Mouse (Mus musculus): Measurements from ENCODE around the gene Tbl3. TPM values are rescaled to one million over a fixed set of nuclear protein-coding genes. Genes with fewer than 3 reads are reported as not detected.

The Tbl3 gene
- polyA plus RNA-seq, 1 experiment from 2014 or later, result 25.2 TPM

DNA sequence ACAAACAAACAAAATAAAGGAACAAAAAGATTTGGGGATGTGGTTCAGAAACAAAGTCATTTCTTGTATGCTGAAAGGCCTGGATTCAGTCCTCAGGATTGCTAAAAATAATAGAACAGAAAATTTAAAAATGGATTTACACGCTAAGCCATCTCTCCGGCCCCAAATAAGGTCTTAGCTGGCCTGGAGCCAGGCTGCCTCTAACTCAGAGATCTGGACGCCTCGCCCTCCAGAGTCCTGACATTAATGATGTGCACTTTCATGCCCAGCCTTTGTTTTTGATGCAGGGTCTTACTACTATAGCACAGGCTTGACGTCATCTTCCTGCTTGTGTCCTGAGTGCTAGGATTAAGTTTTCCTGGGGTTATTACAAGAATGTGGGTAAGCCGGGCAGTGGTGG lies 21.6 kb upstream of the Tbl3 start:
- Histone ChIP-seq H3K9me3 (ENCODE audit: control insufficient read depth) (no peaks in the 10 kb centered on the region), H3K4me3 (ENCODE audit: low read depth, low read length) (no peak overlapping the region), H3K27ac (ENCODE audit: low read depth, low read length) (no peak overlapping the region), H3K27me3 (replicated peaks; ENCODE audit: control insufficient read depth, insufficient read depth, low read length) (peaks cover 3% of the 10 kb centered on the region; the same call in 1 of the 2 replicates), H3K4me2 (replicated peaks; ENCODE audit: low read depth) (no peak overlapping the region), H3K9ac (ENCODE audit: low read depth, low read length) (no peak overlapping the region), H3K36me3 (ENCODE audit: control insufficient read depth, insufficient read depth) (no peaks in the 10 kb centered on the region), H3K4me1 (replicated peaks; ENCODE audit: control insufficient read depth, insufficient read depth, low read length) (no peaks in the 10 kb centered on the region)
- 69% methylated on average over 6 of the region's 6 CpGs for WGBS
- ATAC-seq, result no peak
- no peak for TF ChIP-seq CTCF (IDR thresholded peaks at IDR 0.05; ENCODE audit: low read depth)

DNA sequence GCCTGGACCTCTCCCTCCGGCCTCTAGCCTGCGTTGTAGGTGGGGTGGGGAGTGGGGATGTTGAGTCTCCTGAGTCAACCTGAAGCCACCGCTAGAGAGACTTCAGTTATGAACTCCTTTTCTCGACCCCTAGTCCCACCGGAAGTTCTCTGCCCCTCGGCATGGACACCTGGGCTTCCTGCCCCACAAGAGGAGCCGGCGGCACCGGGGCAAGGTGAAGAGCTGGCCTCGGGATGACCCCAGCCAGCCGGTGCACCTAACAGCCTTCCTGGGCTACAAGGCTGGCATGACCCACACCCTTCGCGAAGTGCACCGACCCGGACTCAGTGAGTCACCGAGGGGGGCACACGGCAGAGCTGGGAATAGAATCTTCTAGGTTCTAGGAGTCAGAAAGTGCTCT lies 20.7 kb upstream of the Tbl3 start:
- no peak overlapping the region for H3K9ac ChIP-seq (ENCODE audit: low read depth, low read length)
- H3K36me3 ChIP-seq (ENCODE audit: control insufficient read depth, insufficient read depth), result no peaks in the 10 kb centered on the region
- no peak for ATAC-seq
- 0 out of 2 replicates have a peak, but pooled peaks cover under 1% of the 10 kb centered on the region for H3K4me1 ChIP-seq (replicated peaks; ENCODE audit: control insufficient read depth, insufficient read depth, low read length)
- H3K9me3 ChIP-seq (ENCODE audit: control insufficient read depth), result no peaks in the 10 kb centered on the region
- 65% methylated on average over 17 of the region's 17 CpGs for WGBS
- no peak overlapping the region for H3K27ac ChIP-seq (ENCODE audit: low read depth, low read length)
- no peak overlapping the region for H3K4me2 ChIP-seq (replicated peaks; ENCODE audit: low read depth)
- no peak for TF ChIP-seq CTCF (IDR thresholded peaks at IDR 0.05; ENCODE audit: low read depth)
- peaks cover 3% of the 10 kb centered on the region; the same call in 1 of the 2 replicates for H3K27me3 ChIP-seq (replicated peaks; ENCODE audit: control insufficient read depth, insufficient read depth, low read length)
- no peak overlapping the region for H3K4me3 ChIP-seq (ENCODE audit: low read depth, low read length)

DNA sequence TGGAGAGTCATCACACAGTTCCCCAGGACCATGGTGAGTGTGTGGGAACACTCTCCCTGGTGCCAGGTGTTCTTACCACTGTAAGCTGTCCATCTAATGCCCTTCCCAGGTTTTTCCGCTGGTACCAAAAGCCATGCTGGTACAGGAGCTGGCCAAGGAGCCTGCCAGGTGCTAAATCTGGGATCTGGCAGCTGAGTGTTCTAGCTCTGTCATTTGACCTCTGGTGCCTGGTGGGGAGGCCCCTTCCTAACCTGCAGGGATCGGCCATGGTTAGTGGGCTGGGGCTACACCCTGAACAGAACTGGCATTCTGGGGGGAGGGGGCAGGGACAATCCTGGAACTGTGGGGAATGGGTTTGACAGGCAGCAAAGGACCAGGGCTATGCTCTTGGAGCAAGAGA lies 20.2 kb upstream of the Tbl3 start, which contains the start of gene Rpl3l:
TSS of gene Rpl3l (plus strand) at position 203 of the 400 bp plus-strand sequence.
- no peaks in the 10 kb centered on the region for H3K36me3 ChIP-seq (ENCODE audit: control insufficient read depth, insufficient read depth)
- H3K9me3 ChIP-seq (ENCODE audit: control insufficient read depth), result no peaks in the 10 kb centered on the region
- no peak within 1 kb of the TSS for H3K4me3 ChIP-seq (ENCODE audit: low read depth, low read length)
- H3K9ac ChIP-seq (ENCODE audit: low read depth, low read length), result no peak within 1 kb of the TSS
- WGBS, result 67% methylated on average over 2 of the region's 2 CpGs
- no peak for ATAC-seq
- H3K27me3 ChIP-seq (replicated peaks; ENCODE audit: control insufficient read depth, insufficient read depth, low read length), result peaks cover 3% of the 10 kb centered on the region; the same call in 1 of the 2 replicates
- no peak within 1 kb of the TSS for H3K4me2 ChIP-seq (replicated peaks; ENCODE audit: low read depth)
- no peak within 1 kb of the TSS for H3K27ac ChIP-seq (ENCODE audit: low read depth, low read length)
- H3K4me1 ChIP-seq (replicated peaks; ENCODE audit: control insufficient read depth, insufficient read depth, low read length), result 0 out of 2 replicates have a peak, but pooled peaks cover 3% of the 10 kb centered on the region
- TF ChIP-seq CTCF (IDR thresholded peaks at IDR 0.05; ENCODE audit: low read depth), result no peak

DNA sequence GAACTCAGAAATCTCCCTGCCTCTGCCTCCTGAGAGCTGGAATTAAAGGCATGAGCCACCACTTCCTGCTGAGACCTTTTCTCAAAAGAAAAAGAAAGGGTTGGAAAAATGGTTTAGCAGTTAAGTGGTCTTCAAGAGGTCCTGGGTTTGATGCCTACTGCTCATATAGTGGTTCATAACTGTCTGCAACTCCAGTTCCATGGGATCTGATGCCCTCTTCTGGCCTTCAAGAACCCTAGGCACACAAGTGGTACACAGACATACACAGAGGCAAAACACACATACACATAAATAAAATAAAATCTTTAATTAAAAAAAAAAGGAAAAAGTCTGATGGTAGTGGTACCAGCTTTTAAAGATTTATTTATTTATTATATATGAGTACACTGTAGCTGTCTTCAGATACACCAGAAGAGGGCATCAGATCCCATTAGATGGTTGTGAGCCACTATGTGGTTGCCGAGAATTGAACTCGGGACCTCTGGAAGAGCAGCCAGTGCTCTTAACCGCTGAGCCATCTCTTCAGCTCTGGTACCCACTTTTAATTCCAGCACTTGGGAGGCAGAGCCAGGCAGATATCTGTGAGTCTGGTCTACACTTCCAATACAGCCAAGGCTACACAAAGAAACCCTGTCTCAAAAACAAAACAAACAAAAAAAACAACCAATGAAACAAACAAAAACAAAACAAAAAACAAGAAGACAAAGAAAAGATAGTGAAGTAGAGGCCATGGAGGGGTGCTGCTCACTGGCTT lies 18.4 kb upstream of the Tbl3 start:
- Histone ChIP-seq H3K9me3 (ENCODE audit: control insufficient read depth) (no peaks in the 10 kb centered on the region), H3K4me3 (ENCODE audit: low read depth, low read length) (no peak overlapping the region), H3K4me1 (replicated peaks; ENCODE audit: control insufficient read depth, insufficient read depth, low read length) (0 out of 2 replicates have a peak, but pooled peaks cover 3% of the 10 kb centered on the region), H3K9ac (ENCODE audit: low read depth, low read length) (no peak overlapping the region), H3K36me3 (ENCODE audit: control insufficient read depth, insufficient read depth) (peaks cover 11% of the 10 kb centered on the region), H3K27ac (ENCODE audit: low read depth, low read length) (no peak overlapping the region), H3K27me3 (replicated peaks; ENCODE audit: control insufficient read depth, insufficient read depth, low read length) (peaks cover 3% of the 10 kb centered on the region; the same call in 1 of the 2 replicates), H3K4me2 (replicated peaks; ENCODE audit: low read depth) (no peak overlapping the region)
- no peak for ATAC-seq
- WGBS, result 73% methylated on average over 3 of the region's 3 CpGs
- peak; percentile 40 for TF ChIP-seq CTCF (IDR thresholded peaks at IDR 0.05; ENCODE audit: low read depth)

DNA sequence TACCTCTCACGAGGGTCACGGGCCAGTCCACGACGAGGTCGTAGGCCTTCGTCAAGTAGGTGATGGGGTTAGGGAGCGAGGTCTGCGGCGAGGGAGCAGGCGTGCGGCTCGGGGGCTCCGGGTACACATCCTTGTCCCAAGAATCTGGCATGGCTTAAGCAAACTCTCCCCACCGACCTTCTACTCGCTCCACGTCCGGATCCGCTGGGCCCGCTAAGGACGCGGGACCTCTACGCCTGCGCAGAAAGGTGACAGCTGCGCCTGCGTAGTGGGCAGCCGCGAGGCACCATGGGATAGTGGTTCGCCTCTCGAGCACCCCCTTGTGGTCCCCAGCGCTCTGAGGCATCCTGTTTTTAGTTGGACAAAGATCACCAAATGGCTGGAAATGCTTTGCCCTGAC lies 16.7 kb upstream of the Tbl3 start, which contains the start of gene Ndufb10:
TSS of gene Ndufb10 (minus strand) at position 295 of the 400 bp plus-strand sequence.
- 0 out of 2 replicates have a peak, but pooled peaks cover 3% of the 10 kb centered on the region for H3K4me1 ChIP-seq (replicated peaks; ENCODE audit: control insufficient read depth, insufficient read depth, low read length)
- no peaks in the 10 kb centered on the region for H3K9me3 ChIP-seq (ENCODE audit: control insufficient read depth)
- H3K36me3 ChIP-seq (ENCODE audit: control insufficient read depth, insufficient read depth), result peaks cover 11% of the 10 kb centered on the region
- ATAC-seq, result peak; percentile 50
- peak within 1 kb of the TSS; percentile 82 for H3K4me2 ChIP-seq (replicated peaks; ENCODE audit: low read depth)
- peak within 1 kb of the TSS; percentile 81 for H3K9ac ChIP-seq (ENCODE audit: low read depth, low read length)
- H3K27ac ChIP-seq (ENCODE audit: low read depth, low read length), result peak within 1 kb of the TSS; percentile 82
- WGBS, result under 1% methylated on average over 30 of the region's 30 CpGs
- H3K4me3 ChIP-seq (ENCODE audit: low read depth, low read length), result peak within 1 kb of the TSS; percentile 82
- H3K27me3 ChIP-seq (replicated peaks; ENCODE audit: control insufficient read depth, insufficient read depth, low read length), result peaks cover 3% of the 10 kb centered on the region; the same call in 1 of the 2 replicates
- peak; percentile 100 for TF ChIP-seq CTCF (IDR thresholded peaks at IDR 0.05; ENCODE audit: low read depth)

DNA sequence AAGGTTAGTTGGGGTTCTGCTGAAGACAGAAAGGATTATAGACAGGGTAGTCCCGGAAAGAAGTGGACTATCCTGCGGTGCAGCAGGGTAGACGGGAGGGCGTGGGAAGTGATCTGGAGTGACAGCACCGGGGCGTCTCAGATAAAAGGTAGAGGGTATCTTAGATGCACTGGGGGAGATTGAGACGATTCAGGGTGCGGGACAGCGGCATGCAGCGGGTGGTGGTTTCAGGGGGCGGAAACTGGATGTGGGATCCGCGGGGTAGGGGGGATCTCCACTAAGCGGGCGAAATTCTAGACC lies 16.4 kb upstream of the Tbl3 start:
- WGBS, result under 1% methylated on average over 15 of the region's 15 CpGs
- H3K4me3 ChIP-seq (ENCODE audit: low read depth, low read length), result peak overlapping the region; percentile 82
- TF ChIP-seq CTCF (IDR thresholded peaks at IDR 0.05; ENCODE audit: low read depth), result no peak
- ATAC-seq, result peak; percentile 4; the same call in 1 of the 2 replicates
- H3K27me3 ChIP-seq (replicated peaks; ENCODE audit: control insufficient read depth, insufficient read depth, low read length), result peaks cover 3% of the 10 kb centered on the region; the same call in 1 of the 2 replicates
- peak overlapping the region; percentile 82 for H3K27ac ChIP-seq (ENCODE audit: low read depth, low read length)
- H3K4me1 ChIP-seq (replicated peaks; ENCODE audit: control insufficient read depth, insufficient read depth, low read length), result 0 out of 2 replicates have a peak, but pooled peaks cover 3% of the 10 kb centered on the region
- no peaks in the 10 kb centered on the region for H3K9me3 ChIP-seq (ENCODE audit: control insufficient read depth)
- H3K4me2 ChIP-seq (replicated peaks; ENCODE audit: low read depth), result peak overlapping the region; percentile 82
- H3K9ac ChIP-seq (ENCODE audit: low read depth, low read length), result peak overlapping the region; percentile 81
- H3K36me3 ChIP-seq (ENCODE audit: control insufficient read depth, insufficient read depth), result peaks cover 11% of the 10 kb centered on the region
